Mouse (Mus musculus) thymus, adult 2 months (tissue): Measurements from ENCODE around the gene Sstr3. TPM values are rescaled to one million over a fixed set of nuclear protein-coding genes. Genes with fewer than 3 reads are reported as not detected.

Experiments
- DNase-seq: peaks from one replicate; pipeline ENCODE4 v3.0.0; 2021
- H3K27ac ChIP-seq: fragments of 200-500 bp; 2 replicates; pipeline ENCODE4 v1.5.1; 2012; ENCODE audit warnings: low read length, control low read depth; ENCODE audit not compliant: control insufficient read depth, insufficient read depth
- H3K27me3 ChIP-seq: fragments of 200-500 bp; 2 replicates; pipeline ENCODE4 v1.6.1; 2012; ENCODE audit warnings: mild to moderate bottlenecking, low read length, moderate library complexity, mixed read lengths; ENCODE audit not compliant: control insufficient read depth, insufficient read depth
- H3K36me3 ChIP-seq: fragments of 200-500 bp; 2 replicates; pipeline ENCODE4 v1.6.1; 2012; ENCODE audit warnings: mild to moderate bottlenecking, low read length, moderate library complexity; ENCODE audit not compliant: control insufficient read depth, insufficient read depth
- H3K4me1 ChIP-seq: fragments of 200-500 bp; replicated peaks from 2 replicates; pipeline ENCODE4 v1.6.1; 2012; ENCODE audit warnings: low read length; ENCODE audit not compliant: control insufficient read depth, insufficient read depth
- H3K4me3 ChIP-seq: fragments of 200-500 bp; 2 replicates; pipeline ENCODE4 v1.5.1; 2012; ENCODE audit warnings: mild to moderate bottlenecking, low read length, control low read depth, moderate library complexity; ENCODE audit not compliant: control insufficient read depth, insufficient read depth
- CTCF ChIP-seq: fragments of 200-500 bp; IDR thresholded peaks from 2 replicates; pipeline ENCODE4 v1.5.1; 2012; ENCODE audit warnings: mild to moderate bottlenecking, control low read depth, low read length, moderate library complexity, borderline replicate concordance; ENCODE audit not compliant: control insufficient read depth, poor library complexity, insufficient read depth; ENCODE audit errors: extremely low read depth
- POLR2A ChIP-seq: fragments of 200-500 bp; IDR thresholded peaks from 2 replicates; pipeline ENCODE4 v1.6.1; 2012; ENCODE audit warnings: mild to moderate bottlenecking, low read length, control low read depth, moderate library complexity; ENCODE audit not compliant: control insufficient read depth, poor library complexity, insufficient read depth; ENCODE audit errors: extremely low read depth
- WGBS: fragments of 180-500 bp; shearing (Covaris S2); methylation state at CpG from one replicate; pipeline ENCODE4 v1.1.7; 2018; 5-methylcytosine and 5-hydroxymethylcytosine counted together
- polyA plus RNA-seq: library from polyadenylated mRNA; depleted of rRNA; stranded (reverse); fragments of >200 nt; gene quantifications from 2 replicates; pipeline ENCODE4 v1.2.3, GENCODE M21; 2012

Gene Sstr3
- polyA plus RNA-seq, 1 experiment: 1.6 TPM

DNA sequence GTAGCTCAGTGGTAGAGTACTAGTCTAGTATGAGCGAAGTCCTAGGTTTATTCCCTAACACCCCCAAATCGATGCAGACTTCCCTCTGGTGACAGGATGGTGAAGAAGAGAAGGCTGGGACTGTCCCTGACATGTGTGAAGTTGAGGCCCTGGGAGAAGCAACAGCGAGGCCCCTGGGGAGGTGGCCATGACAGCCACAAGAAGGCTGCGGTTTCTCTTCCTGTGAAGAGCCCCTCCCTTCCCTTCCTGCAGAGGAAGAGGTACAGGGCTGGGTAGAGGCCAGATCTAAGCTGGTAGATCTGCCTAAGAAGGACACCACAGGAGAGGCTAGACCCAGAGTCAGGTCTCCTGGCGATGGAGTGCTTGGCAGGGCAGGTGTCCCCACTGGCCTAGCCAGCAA, 19.5 kb upstream of the Sstr3 start:
- Histone ChIP-seq H3K4me1 (peaks cover 70% of the 10 kb centered on the region), H3K4me3 (peak overlapping the region; percentile 9; the same call in 1 of the 2 replicates), H3K27me3 (no peaks in the 10 kb centered on the region), H3K27ac (peak overlapping the region; percentile 84), H3K36me3 (peaks cover 66% of the 10 kb centered on the region)
- TF ChIP-seq POLR2A: no peak
- peak; percentile 76 for DNase-seq
- 6% methylated on average over 5 of the region's 5 CpGs for WGBS

- Histone ChIP-seq H3K36me3 (peaks cover 60% of the 10 kb centered on the region), H3K27ac (peak overlapping the region; percentile 52; the same call in 1 of the 2 replicates), H3K4me3 (no peak overlapping the region), H3K4me1 (peaks cover 70% of the 10 kb centered on the region), H3K27me3 (no peaks in the 10 kb centered on the region)
- TF ChIP-seq POLR2A: no peak
- TF ChIP-seq CTCF: no peak
- no peak for DNase-seq
- WGBS: 97% methylated on average over 3 of the region's 3 CpGs
These were observed 18.9 kb upstream of the Sstr3 start for GRCm38 (mm10) chr15:78563344-78563743.

DNA sequence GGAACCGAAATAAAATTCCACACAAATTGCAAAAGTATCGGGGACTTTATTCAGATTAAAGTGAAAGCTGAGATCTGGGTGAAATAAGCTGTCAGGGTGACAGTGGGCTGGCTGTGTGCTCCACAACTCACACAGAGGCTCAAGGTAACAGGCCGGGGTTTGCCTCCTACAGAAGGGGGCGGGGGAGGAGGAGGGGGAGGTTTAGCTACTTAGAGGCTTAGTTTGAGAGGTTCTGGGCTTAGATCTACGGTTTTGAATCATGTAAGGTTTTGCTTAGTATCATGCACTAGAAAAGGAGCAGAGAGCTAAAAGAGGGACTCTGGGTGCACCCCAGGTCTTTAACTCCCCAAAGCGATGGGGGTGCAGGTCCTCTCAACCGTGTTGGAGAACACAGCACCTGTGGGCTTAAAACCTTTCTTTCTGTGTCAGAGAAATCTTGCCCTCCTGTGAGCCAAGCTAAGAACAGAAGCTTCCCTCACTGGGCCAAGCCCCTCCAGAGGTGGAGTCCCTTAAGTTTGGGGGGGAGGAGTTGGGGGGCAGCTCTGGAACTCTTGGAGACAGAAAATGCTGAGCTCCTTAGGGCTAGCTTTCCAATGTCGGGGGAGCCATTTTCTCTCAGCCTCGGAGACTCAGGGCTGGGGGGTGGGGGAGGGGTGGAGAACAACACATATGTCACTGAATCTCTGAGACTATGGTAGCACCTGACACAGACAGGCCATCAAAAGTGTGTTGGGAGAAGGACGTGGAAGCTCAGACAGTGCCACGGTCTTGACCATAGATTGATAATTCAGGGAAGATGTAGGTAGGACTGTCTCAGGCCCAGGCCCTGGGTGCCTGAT, 14.9 kb upstream of the Sstr3 start:
- TF ChIP-seq POLR2A: no peak
- TF ChIP-seq CTCF: no peak
- Histone ChIP-seq H3K27me3 (no peaks in the 10 kb centered on the region), H3K4me1 (peaks cover 54% of the 10 kb centered on the region), H3K27ac (peak overlapping the region; percentile 73), H3K36me3 (peaks cover 27% of the 10 kb centered on the region), H3K4me3 (no peak overlapping the region)
- DNase-seq: no peak
- 41% methylated on average over 11 of the region's 11 CpGs for whole genome bisulfite sequencing

DNA sequence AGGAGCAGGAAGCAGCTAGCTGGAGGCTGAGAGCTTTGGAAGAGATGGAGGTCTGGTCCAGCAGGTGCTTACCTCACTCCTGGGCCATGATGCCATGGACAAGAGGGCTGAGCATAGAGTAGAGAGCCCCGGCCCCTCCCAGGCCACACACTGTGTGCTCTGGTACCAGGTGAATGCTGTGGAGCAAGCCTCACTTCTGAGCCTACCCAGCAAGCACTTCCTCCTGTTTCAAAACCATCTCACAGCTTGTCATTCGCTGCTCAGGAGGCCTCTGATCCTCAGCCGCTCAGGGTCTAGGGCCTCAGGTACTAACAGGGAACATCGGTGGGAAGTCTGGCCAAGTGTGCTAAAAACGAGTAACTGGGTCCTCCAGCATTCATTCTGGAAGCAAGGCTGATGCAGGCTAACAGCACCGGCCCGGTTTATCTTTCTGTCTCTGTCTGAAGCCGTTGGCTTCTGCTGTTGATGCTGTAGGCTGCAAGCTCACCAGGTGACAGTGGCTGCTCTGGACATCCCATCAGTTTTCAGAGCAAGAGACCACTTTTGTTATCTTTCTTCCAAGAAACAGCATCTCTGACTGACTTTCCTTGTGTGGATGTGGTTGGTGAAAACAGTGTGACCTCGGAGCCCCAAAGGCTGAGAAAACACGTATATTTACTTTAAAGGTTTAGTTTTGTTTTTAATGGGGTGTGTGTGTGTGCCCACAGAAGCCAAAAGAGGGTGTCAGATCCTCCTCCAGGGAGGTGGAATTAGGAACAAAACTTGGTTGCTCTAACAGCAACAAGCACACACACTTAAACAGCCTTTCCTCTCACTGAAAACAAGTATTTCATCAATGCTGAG, 13.4 kb upstream of the Sstr3 start:
- Histone ChIP-seq H3K36me3 (peaks cover 24% of the 10 kb centered on the region), H3K27ac (no peak overlapping the region), H3K4me1 (peaks cover 43% of the 10 kb centered on the region), H3K27me3 (no peaks in the 10 kb centered on the region), H3K4me3 (no peak overlapping the region)
- no peak for DNase-seq
- TF ChIP-seq POLR2A (no peak), CTCF (no peak)
- 41% methylated on average over 10 of the region's 10 CpGs for WGBS

- Histone ChIP-seq H3K36me3 (no peaks in the 10 kb centered on the region), H3K4me3 (no peak overlapping the region), H3K4me1 (peaks cover 32% of the 10 kb centered on the region), H3K27ac (no peak overlapping the region), H3K27me3 (no peaks in the 10 kb centered on the region)
- WGBS: 85% methylated on average over 25 of the region's 25 CpGs
- no peak for DNase-seq
- TF ChIP-seq CTCF (no peak), POLR2A (no peak)
These were observed 10.2 kb upstream of the Sstr3 start for GRCm38 (mm10) chr15:78554545-78555313.

DNA sequence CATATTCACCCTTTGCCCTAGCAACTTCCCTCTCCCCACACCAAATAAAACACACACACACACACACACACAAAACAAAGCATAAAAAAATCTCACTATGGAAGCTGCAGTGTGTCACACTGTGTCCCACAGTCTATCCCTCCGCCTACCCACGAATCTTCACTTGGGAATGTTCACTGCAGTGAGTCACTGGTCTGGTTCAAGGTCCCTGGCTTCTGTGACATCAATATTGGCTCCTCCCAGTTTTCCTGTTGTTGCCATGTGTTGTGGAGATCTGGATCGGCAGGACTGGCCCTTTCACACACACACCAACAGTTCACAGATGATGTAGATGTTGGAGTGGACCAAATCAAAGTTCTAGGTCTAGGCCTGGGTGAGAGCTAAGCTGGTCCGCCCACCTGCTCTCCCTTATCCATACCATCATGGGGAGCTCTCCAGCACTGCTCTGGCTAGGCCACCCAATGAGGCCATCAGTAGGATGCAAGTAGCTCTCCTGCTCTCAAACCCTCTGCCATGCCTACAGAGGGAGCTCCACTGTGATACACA, 4.8 kb upstream of the Sstr3 start:
- Histone ChIP-seq H3K27me3 (no peaks in the 10 kb centered on the region; the same call in 1 of the 2 replicates), H3K4me1 (peaks cover 15% of the 10 kb centered on the region), H3K27ac (no peak overlapping the region), H3K36me3 (no peaks in the 10 kb centered on the region), H3K4me3 (no peak overlapping the region)
- DNase-seq: no peak
- 90% methylated on average over 4 of the region's 4 CpGs for WGBS
- no peak for TF ChIP-seq POLR2A
- TF ChIP-seq CTCF: no peak
